Mouse (Mus musculus) G1E-ER4 (cell line): Measurements from ENCODE around the gene Vinac1. TPM values are rescaled to one million over a fixed set of nuclear protein-coding genes. Genes with fewer than 3 reads are reported as not detected.

Experiments used
- GATA1 ChIP-seq: IDR thresholded peaks from one replicate; pipeline ENCODE4 v1.8.0; 2012; ENCODE audit warnings: low read length, inconsistent platforms
- polyA plus RNA-seq: library from polyadenylated mRNA; stranded (reverse); fragments of >175 nt; gene quantifications from 2 replicates; pipeline ENCODE4 v1.2.3, GENCODE M21; 2012

Gene Vinac1
- polyA plus RNA-seq: not detected in 2 replicates

- no peak for TF ChIP-seq GATA1
Observed at GRCm38 (mm10) chr2:129047811-129048210, at the start of gene Vinac1. Gene Vinac1, minus strand, starts transcription at chr2:129048172.

GRCm38 (mm10) chr2:129093926-129094724 is 46.2 kb upstream of the Vinac1 start:
- no peak for TF ChIP-seq GATA1

- no peak for TF ChIP-seq GATA1
Observed at GRCm38 (mm10) chr2:129092810-129093209, 44.8 kb upstream of the Vinac1 start.

GRCm38 (mm10) chr2:129090370-129090769 is 42.4 kb upstream of the Vinac1 start:
- TF ChIP-seq GATA1: no peak

- no peak for TF ChIP-seq GATA1
Observed at GRCm38 (mm10) chr2:129087520-129087919, 39.5 kb upstream of the Vinac1 start.

- no peak for TF ChIP-seq GATA1
Observed at GRCm38 (mm10) chr2:129084959-129085358, 37.0 kb upstream of the Vinac1 start.

- no peak for TF ChIP-seq GATA1
Observed at GRCm38 (mm10) chr2:129083514-129083913, 35.5 kb upstream of the Vinac1 start.

- TF ChIP-seq GATA1: no peak
Observed at GRCm38 (mm10) chr2:129081097-129081496, 33.1 kb upstream of the Vinac1 start.

GRCm38 (mm10) chr2:129079194-129079593 is 31.2 kb upstream of the Vinac1 start:
- no peak for TF ChIP-seq GATA1

- no peak for TF ChIP-seq GATA1
Observed at GRCm38 (mm10) chr2:129078313-129078712, 30.3 kb upstream of the Vinac1 start.

GRCm38 (mm10) chr2:129070296-129070695 is 22.3 kb upstream of the Vinac1 start:
- no peak for TF ChIP-seq GATA1

GRCm38 (mm10) chr2:129066326-129066725 is 18.4 kb upstream of the Vinac1 start:
- TF ChIP-seq GATA1: no peak

- no peak for TF ChIP-seq GATA1
Observed at GRCm38 (mm10) chr2:129065437-129066282, 17.7 kb upstream of the Vinac1 start, which contains the start of gene Ttl. Gene Ttl, plus strand, starts transcription at chr2:129065942.

GRCm38 (mm10) chr2:129061456-129062059 is 13.6 kb upstream of the Vinac1 start:
- TF ChIP-seq GATA1: no peak

- no peak for TF ChIP-seq GATA1
Observed at GRCm38 (mm10) chr2:129057920-129058361, 10.0 kb upstream of the Vinac1 start.

GRCm38 (mm10) chr2:129057256-129057655 is 9.3 kb upstream of the Vinac1 start:
- TF ChIP-seq GATA1: no peak
